Mouse (Mus musculus): Measurements from ENCODE around the gene Clic1. TPM values are rescaled to one million over a fixed set of nuclear protein-coding genes. Genes with fewer than 3 reads are reported as not detected.

Clic1 gene
- polyA plus RNA-seq, 1 experiment from 2014 or later = 36.2 TPM

Other genes with a start within 250 kb of the Clic1 start
- 1.9 TPM for gene Cyp21a1, start 245.4 kb upstream of the Clic1 start, polyA plus RNA-seq (2015; fragmentation: Illumina TruSeq; extraction: RNeasy Lipid Tissue Mini Kit (QIAGEN cat#74804); ENCODE audit: insufficient read depth, low read depth, low replicate concordance)
- 14.8 TPM for gene Stk19, start 213.0 kb upstream of the Clic1 start, polyA plus RNA-seq (2015; fragmentation: Illumina TruSeq; extraction: RNeasy Lipid Tissue Mini Kit (QIAGEN cat#74804); ENCODE audit: insufficient read depth, low read depth, low replicate concordance)
- gene Dxo, start 212.9 kb upstream of the Clic1 start, polyA plus RNA-seq (2015; fragmentation: Illumina TruSeq; extraction: RNeasy Lipid Tissue Mini Kit (QIAGEN cat#74804); ENCODE audit: insufficient read depth, low read depth, low replicate concordance) = 19.9 TPM
- gene Skiv2l, start 199.8 kb upstream of the Clic1 start, polyA plus RNA-seq (2015; fragmentation: Illumina TruSeq; extraction: RNeasy Lipid Tissue Mini Kit (QIAGEN cat#74804); ENCODE audit: insufficient read depth, low read depth, low replicate concordance) = 24.5 TPM
- 11.5 TPM for gene Nelfe, start 199.6 kb upstream of the Clic1 start, polyA plus RNA-seq (2015; fragmentation: Illumina TruSeq; extraction: RNeasy Lipid Tissue Mini Kit (QIAGEN cat#74804); ENCODE audit: insufficient read depth, low read depth, low replicate concordance)
- gene Cfb, start 187.4 kb upstream of the Clic1 start, polyA plus RNA-seq (2015; fragmentation: Illumina TruSeq; extraction: RNeasy Lipid Tissue Mini Kit (QIAGEN cat#74804); ENCODE audit: insufficient read depth, low read depth, low replicate concordance) = 9.5 TPM
- 1.5 TPM for gene Zbtb12, start 170.5 kb upstream of the Clic1 start, polyA plus RNA-seq (2015; fragmentation: Illumina TruSeq; extraction: RNeasy Lipid Tissue Mini Kit (QIAGEN cat#74804); ENCODE audit: insufficient read depth, low read depth, low replicate concordance)
- 4.5 TPM for gene Gm20547, start 167.9 kb upstream of the Clic1 start, polyA plus RNA-seq (2015; fragmentation: Illumina TruSeq; extraction: RNeasy Lipid Tissue Mini Kit (QIAGEN cat#74804); ENCODE audit: insufficient read depth, low read depth, low replicate concordance)
- 22.8 TPM for gene C2, start 151.7 kb upstream of the Clic1 start, polyA plus RNA-seq (2015; fragmentation: Illumina TruSeq; extraction: RNeasy Lipid Tissue Mini Kit (QIAGEN cat#74804); ENCODE audit: insufficient read depth, low read depth, low replicate concordance)
- 43.2 TPM for gene Ehmt2, start 151.5 kb upstream of the Clic1 start, polyA plus RNA-seq (2015; fragmentation: Illumina TruSeq; extraction: RNeasy Lipid Tissue Mini Kit (QIAGEN cat#74804); ENCODE audit: insufficient read depth, low read depth, low replicate concordance)
- gene Slc44a4, start 135.5 kb upstream of the Clic1 start, polyA plus RNA-seq (2015; fragmentation: Illumina TruSeq; extraction: RNeasy Lipid Tissue Mini Kit (QIAGEN cat#74804); ENCODE audit: insufficient read depth, low read depth, low replicate concordance) = 1.4 TPM
- 10.7 TPM for gene Neu1, start 118.7 kb upstream of the Clic1 start, polyA plus RNA-seq (2015; fragmentation: Illumina TruSeq; extraction: RNeasy Lipid Tissue Mini Kit (QIAGEN cat#74804); ENCODE audit: insufficient read depth, low read depth, low replicate concordance)
- gene Hspa1b, start 90.7 kb upstream of the Clic1 start, polyA plus RNA-seq (2015; fragmentation: Illumina TruSeq; extraction: RNeasy Lipid Tissue Mini Kit (QIAGEN cat#74804); ENCODE audit: insufficient read depth, low read depth, low replicate concordance) = 8.4 TPM
- gene Gm20481, start 80.1 kb upstream of the Clic1 start, polyA plus RNA-seq (2015; fragmentation: Illumina TruSeq; extraction: RNeasy Lipid Tissue Mini Kit (QIAGEN cat#74804); ENCODE audit: insufficient read depth, low read depth, low replicate concordance) = not detected
- gene Hspa1a, start 77.8 kb upstream of the Clic1 start, polyA plus RNA-seq (2015; fragmentation: Illumina TruSeq; extraction: RNeasy Lipid Tissue Mini Kit (QIAGEN cat#74804); ENCODE audit: insufficient read depth, low read depth, low replicate concordance) = 4.7 TPM
- gene Hspa1l, start 77.3 kb upstream of the Clic1 start, polyA plus RNA-seq (2015; fragmentation: Illumina TruSeq; extraction: RNeasy Lipid Tissue Mini Kit (QIAGEN cat#74804); ENCODE audit: insufficient read depth, low read depth, low replicate concordance) = not detected
- gene Lsm2, start 68.1 kb upstream of the Clic1 start, polyA plus RNA-seq (2015; fragmentation: Illumina TruSeq; extraction: RNeasy Lipid Tissue Mini Kit (QIAGEN cat#74804); ENCODE audit: insufficient read depth, low read depth, low replicate concordance) = 7.8 TPM
- gene Vars, start 49.0 kb upstream of the Clic1 start, polyA plus RNA-seq (2015; fragmentation: Illumina TruSeq; extraction: RNeasy Lipid Tissue Mini Kit (QIAGEN cat#74804); ENCODE audit: insufficient read depth, low read depth, low replicate concordance) = 23.4 TPM
- gene Vwa7, start 33.4 kb upstream of the Clic1 start, polyA plus RNA-seq (2015; fragmentation: Illumina TruSeq; extraction: RNeasy Lipid Tissue Mini Kit (QIAGEN cat#74804); ENCODE audit: insufficient read depth, low read depth, low replicate concordance) = 0.42 TPM
- 1.5 TPM for gene Sapcd1, start 21.9 kb upstream of the Clic1 start, polyA plus RNA-seq (2015; fragmentation: Illumina TruSeq; extraction: RNeasy Lipid Tissue Mini Kit (QIAGEN cat#74804); ENCODE audit: insufficient read depth, low read depth, low replicate concordance)
- gene Msh5, start 3.2 kb upstream of the Clic1 start, polyA plus RNA-seq (2015; fragmentation: Illumina TruSeq; extraction: RNeasy Lipid Tissue Mini Kit (QIAGEN cat#74804); ENCODE audit: insufficient read depth, low read depth, low replicate concordance) = 1.8 TPM
- 19.5 TPM for gene Ddah2, start 9.1 kb downstream of the Clic1 start, polyA plus RNA-seq (2015; fragmentation: Illumina TruSeq; extraction: RNeasy Lipid Tissue Mini Kit (QIAGEN cat#74804); ENCODE audit: insufficient read depth, low read depth, low replicate concordance)
- gene Ly6g6c, start 15.4 kb downstream of the Clic1 start, polyA plus RNA-seq (2015; fragmentation: Illumina TruSeq; extraction: RNeasy Lipid Tissue Mini Kit (QIAGEN cat#74804); ENCODE audit: insufficient read depth, low read depth, low replicate concordance) = not detected
- gene Mpig6b, start 16.2 kb downstream of the Clic1 start, polyA plus RNA-seq (2015; fragmentation: Illumina TruSeq; extraction: RNeasy Lipid Tissue Mini Kit (QIAGEN cat#74804); ENCODE audit: insufficient read depth, low read depth, low replicate concordance) = not detected
- not detected for gene Ly6g6e, start 26.9 kb downstream of the Clic1 start, polyA plus RNA-seq (2015; fragmentation: Illumina TruSeq; extraction: RNeasy Lipid Tissue Mini Kit (QIAGEN cat#74804); ENCODE audit: insufficient read depth, low read depth, low replicate concordance)
- not detected for gene Ly6g6d, start 28.1 kb downstream of the Clic1 start, polyA plus RNA-seq (2015; fragmentation: Illumina TruSeq; extraction: RNeasy Lipid Tissue Mini Kit (QIAGEN cat#74804); ENCODE audit: insufficient read depth, low read depth, low replicate concordance)
- gene Ly6g6f, start 35.6 kb downstream of the Clic1 start, polyA plus RNA-seq (2015; fragmentation: Illumina TruSeq; extraction: RNeasy Lipid Tissue Mini Kit (QIAGEN cat#74804); ENCODE audit: insufficient read depth, low read depth, low replicate concordance) = not detected
- 25.5 TPM for gene Abhd16a, start 39.3 kb downstream of the Clic1 start, polyA plus RNA-seq (2015; fragmentation: Illumina TruSeq; extraction: RNeasy Lipid Tissue Mini Kit (QIAGEN cat#74804); ENCODE audit: insufficient read depth, low read depth, low replicate concordance)
- gene Ly6g5c, start 58.3 kb downstream of the Clic1 start, polyA plus RNA-seq (2015; fragmentation: Illumina TruSeq; extraction: RNeasy Lipid Tissue Mini Kit (QIAGEN cat#74804); ENCODE audit: insufficient read depth, low read depth, low replicate concordance) = not detected
- gene Ly6g5b, start 65.5 kb downstream of the Clic1 start, polyA plus RNA-seq (2015; fragmentation: Illumina TruSeq; extraction: RNeasy Lipid Tissue Mini Kit (QIAGEN cat#74804); ENCODE audit: insufficient read depth, low read depth, low replicate concordance) = not detected
- gene Gpank1, start 71.5 kb downstream of the Clic1 start, polyA plus RNA-seq (2015; fragmentation: Illumina TruSeq; extraction: RNeasy Lipid Tissue Mini Kit (QIAGEN cat#74804); ENCODE audit: insufficient read depth, low read depth, low replicate concordance) = 8.6 TPM
- gene Csnk2b, start 72.1 kb downstream of the Clic1 start, polyA plus RNA-seq (2015; fragmentation: Illumina TruSeq; extraction: RNeasy Lipid Tissue Mini Kit (QIAGEN cat#74804); ENCODE audit: insufficient read depth, low read depth, low replicate concordance) = 52.8 TPM
- 6.8 TPM for gene D17H6S53E, start 76.4 kb downstream of the Clic1 start, polyA plus RNA-seq (2015; fragmentation: Illumina TruSeq; extraction: RNeasy Lipid Tissue Mini Kit (QIAGEN cat#74804); ENCODE audit: insufficient read depth, low read depth, low replicate concordance)
- gene Apom, start 82.1 kb downstream of the Clic1 start, polyA plus RNA-seq (2015; fragmentation: Illumina TruSeq; extraction: RNeasy Lipid Tissue Mini Kit (QIAGEN cat#74804); ENCODE audit: insufficient read depth, low read depth, low replicate concordance) = not detected
- gene Bag6, start 85.2 kb downstream of the Clic1 start, polyA plus RNA-seq (2015; fragmentation: Illumina TruSeq; extraction: RNeasy Lipid Tissue Mini Kit (QIAGEN cat#74804); ENCODE audit: insufficient read depth, low read depth, low replicate concordance) = 43.1 TPM
- gene Prrc2a, start 114.9 kb downstream of the Clic1 start, polyA plus RNA-seq (2015; fragmentation: Illumina TruSeq; extraction: RNeasy Lipid Tissue Mini Kit (QIAGEN cat#74804); ENCODE audit: insufficient read depth, low read depth, low replicate concordance) = 89.4 TPM
- 2.3 TPM for gene Aif1, start 126.1 kb downstream of the Clic1 start, polyA plus RNA-seq (2015; fragmentation: Illumina TruSeq; extraction: RNeasy Lipid Tissue Mini Kit (QIAGEN cat#74804); ENCODE audit: insufficient read depth, low read depth, low replicate concordance)
- gene Lst1, start 138.5 kb downstream of the Clic1 start, polyA plus RNA-seq (2015; fragmentation: Illumina TruSeq; extraction: RNeasy Lipid Tissue Mini Kit (QIAGEN cat#74804); ENCODE audit: insufficient read depth, low read depth, low replicate concordance) = 5.7 TPM
- gene Ltb, start 144.5 kb downstream of the Clic1 start, polyA plus RNA-seq (2015; fragmentation: Illumina TruSeq; extraction: RNeasy Lipid Tissue Mini Kit (QIAGEN cat#74804); ENCODE audit: insufficient read depth, low read depth, low replicate concordance) = 1.00 TPM
- 0.50 TPM for gene Tnf, start 152.0 kb downstream of the Clic1 start, polyA plus RNA-seq (2015; fragmentation: Illumina TruSeq; extraction: RNeasy Lipid Tissue Mini Kit (QIAGEN cat#74804); ENCODE audit: insufficient read depth, low read depth, low replicate concordance)
- gene Lta, start 155.4 kb downstream of the Clic1 start, polyA plus RNA-seq (2015; fragmentation: Illumina TruSeq; extraction: RNeasy Lipid Tissue Mini Kit (QIAGEN cat#74804); ENCODE audit: insufficient read depth, low read depth, low replicate concordance) = not detected
- gene Gm16181, start 170.9 kb downstream of the Clic1 start, polyA plus RNA-seq (2015; fragmentation: Illumina TruSeq; extraction: RNeasy Lipid Tissue Mini Kit (QIAGEN cat#74804); ENCODE audit: insufficient read depth, low read depth, low replicate concordance) = not detected
- 2.8 TPM for gene Atp6v1g2, start 183.7 kb downstream of the Clic1 start, polyA plus RNA-seq (2015; fragmentation: Illumina TruSeq; extraction: RNeasy Lipid Tissue Mini Kit (QIAGEN cat#74804); ENCODE audit: insufficient read depth, low read depth, low replicate concordance)
- 4.1 TPM for gene Nfkbil1, start 185.8 kb downstream of the Clic1 start, polyA plus RNA-seq (2015; fragmentation: Illumina TruSeq; extraction: RNeasy Lipid Tissue Mini Kit (QIAGEN cat#74804); ENCODE audit: insufficient read depth, low read depth, low replicate concordance)
- gene Ddx39b, start 191.8 kb downstream of the Clic1 start, polyA plus RNA-seq (2015; fragmentation: Illumina TruSeq; extraction: RNeasy Lipid Tissue Mini Kit (QIAGEN cat#74804); ENCODE audit: insufficient read depth, low read depth, low replicate concordance) = 92.0 TPM
- 153 TPM for gene H2-D1, start 212.8 kb downstream of the Clic1 start, polyA plus RNA-seq (2015; fragmentation: Illumina TruSeq; extraction: RNeasy Lipid Tissue Mini Kit (QIAGEN cat#74804); ENCODE audit: insufficient read depth, low read depth, low replicate concordance)